Mouse (Mus musculus) regulatory T cell (primary cell): ENCODE measurements around the gene Wscd1.

Experiments
- in situ Hi-C: fragments of 300-600 bp; cut with MboI, MseI; formaldehyde crosslinking; loops from one replicate; pipeline ENCODE4 v1.15.1; 2025; ENCODE audit warnings: high pct_unique_total_duplicates

The Wscd1 gene

GRCm38 (mm10) chr11:71822031-71822430, 72.3 kb downstream of the Wscd1 start:
- in situ Hi-C loops, result no loop called here

- in situ Hi-C loops, result no loop called here
Observed at GRCm38 (mm10) chr11:71824971-71825370, 75.3 kb downstream of the Wscd1 start.
